8 mouse cellular contexts compared by ENCODE assay signal in genomic region chr1:132389886-132390585, GRCm38 (mm10). TPM values are rescaled to one million over a fixed set of nuclear protein-coding genes. Genes with fewer than 3 reads are reported as not detected.
DNase-seq lines count a peak whose midpoint lies in the region; ATAC-seq and TF ChIP-seq lines count a peak whose summit lies in the region.

No protein-coding gene starts in this region.

- no peak for TF ChIP-seq CTCF in small intestine, adult 2 months (IDR thresholded peaks at IDR 0.05; ENCODE audit: extremely low read depth, insufficient read length, insufficient replicate concordance, low read depth, low read length)

- peak overlapping the region; percentile 73 for H3K4me2 ChIP-seq in forebrain, embryonic 14.5 days (ENCODE audit: low read length)
- peak overlapping the region; percentile 90 for H3K4me2 ChIP-seq in hindbrain, embryonic 11.5 days (replicated peaks; ENCODE audit: low read depth, low read length)

- H3K36me3 ChIP-seq in forebrain, embryonic 14.5 days (ENCODE audit: control insufficient read depth, insufficient read depth, low read length), result no peaks in the 10 kb centered on the region; the same call in 1 of the 2 replicates
- H3K36me3 ChIP-seq in hindbrain, embryonic 11.5 days (ENCODE audit: control insufficient read depth, insufficient read depth, low read length), result no peaks in the 10 kb centered on the region
- H3K36me3 ChIP-seq in small intestine, adult 2 months (ENCODE audit: control insufficient read depth, insufficient read depth, low read length), result no peaks in the 10 kb centered on the region

- peak overlapping the region; percentile 95 for H3K9ac ChIP-seq in forebrain, embryonic 14.5 days (ENCODE audit: low read length)
- peak overlapping the region; percentile 94 for H3K9ac ChIP-seq in hindbrain, embryonic 11.5 days (ENCODE audit: low read depth, low read length)

- peak overlapping the region; percentile 77 for H3K4me3 ChIP-seq in forebrain, embryonic 14.5 days (ENCODE audit: low read depth, low read length)
- peak overlapping the region; percentile 79 for H3K4me3 ChIP-seq in hindbrain, embryonic 11.5 days (ENCODE audit: low read depth, low read length)
- H3K4me3 ChIP-seq in small intestine, adult 2 months (ENCODE audit: low read depth, low read length), result peak overlapping the region; percentile 28

- H3K4me1 ChIP-seq in forebrain, embryonic 14.5 days (ENCODE audit: control insufficient read depth, insufficient read depth, low read length), result peaks cover 29% of the 10 kb centered on the region
- peaks cover 22% of the 10 kb centered on the region for H3K4me1 ChIP-seq in hindbrain, embryonic 11.5 days (replicated peaks; ENCODE audit: control insufficient read depth, insufficient read depth, low read length)
- H3K4me1 ChIP-seq in small intestine, adult 2 months (ENCODE audit: control insufficient read depth, insufficient read depth, insufficient read length, low read length), result no peaks in the 10 kb centered on the region

- H3K9me3 ChIP-seq in forebrain, embryonic 14.5 days (replicated peaks; ENCODE audit: control insufficient read depth, low read length), result no peaks in the 10 kb centered on the region
- no peaks in the 10 kb centered on the region for H3K9me3 ChIP-seq in hindbrain, embryonic 11.5 days (ENCODE audit: control insufficient read depth, low read length)

- TF ChIP-seq POLR2A in small intestine, adult 2 months (IDR thresholded peaks at IDR 0.05; ENCODE audit: low read depth, low read length), result no peak

- peak; percentile 62 for DNase-seq in MEL-GATA-1-ER (ENCODE audit: extremely low read depth, low read depth)
- peak; percentile 90 for DNase-seq in cerebellum, adult 11 months
- DNase-seq in forebrain, embryonic 14.5 days (ENCODE audit: low spot score), result peak; percentile 78
- DNase-seq in hindbrain, embryonic 11.5 days (ENCODE audit: low spot score), result peak; percentile 70
- DNase-seq in layer of hippocampus, postnatal 36 days, result peak; percentile 79 to 82
- DNase-seq in lung, postnatal 4 days, result peak; percentile 62 to 71
- no peak for DNase-seq in adrenal gland, postnatal 10 days

- 6% methylated on average over 15 of the region's 15 CpGs for WGBS in forebrain, embryonic 14.5 days
- WGBS in hindbrain, embryonic 11.5 days, result 13% methylated on average over 15 of the region's 15 CpGs
- 38% methylated on average over 15 of the region's 15 CpGs for WGBS in small intestine, adult 2 months

- H3K27me3 ChIP-seq in forebrain, embryonic 14.5 days (replicated peaks; ENCODE audit: control insufficient read depth, insufficient read depth, low read length), result no peaks in the 10 kb centered on the region
- no peaks in the 10 kb centered on the region for H3K27me3 ChIP-seq in hindbrain, embryonic 11.5 days (ENCODE audit: control insufficient read depth, insufficient read depth, low read length)
- H3K27me3 ChIP-seq in small intestine, adult 2 months (ENCODE audit: control insufficient read depth, insufficient read depth, low read length), result peaks cover 22% of the 10 kb centered on the region

- peak overlapping the region; percentile 2; the same call in 1 of the 2 replicates for H3K27ac ChIP-seq in forebrain, embryonic 14.5 days (ENCODE audit: low read depth, low read length)
- peak overlapping the region; percentile 90 for H3K27ac ChIP-seq in hindbrain, embryonic 11.5 days (ENCODE audit: low read depth, low read length)
- H3K27ac ChIP-seq in small intestine, adult 2 months (ENCODE audit: insufficient read depth, low read depth, low read length), result 0 out of 2 replicates have a peak overlapping the region, but pooled peaks have one; percentile 73

- ATAC-seq in forebrain, embryonic 14.5 days, result 0 out of 2 replicates have a peak, but pooled peaks have one; percentile 10
- no peak for ATAC-seq in hindbrain, embryonic 11.5 days (ENCODE audit: low FRiP score)

RNA-seq across cellular contexts. Expression of gene Tmcc2, which starts 1.0 kb away (rescaled TPM):
- 18.2 and 23.1 TPM in 2 replicates for polyA plus RNA-seq in forebrain, embryonic 14.5 days (2014; fragmentation: Nextera tagmentation; extraction: Ambion mirVana)
- 12.0 and 14.1 TPM in 2 replicates for polyA plus RNA-seq in hindbrain, embryonic 11.5 days (2014; fragmentation: Nextera tagmentation; extraction: Ambion mirVana)
- 100 to 1,000 TPM; 240 to 247 TPM for total RNA-seq in layer of hippocampus, postnatal 36 days (2021)
- 2.8 and 3.8 TPM in 2 replicates for polyA plus RNA-seq in small intestine, adult 2 months (2012; rRNA removed)
- 10 to 100 TPM; 15.2 to 30.9 TPM for total RNA-seq in adrenal gland, postnatal 10 days (2021)

RNA-seq across cellular contexts. Expression of gene Dstyk, which starts 27.3 kb away (rescaled TPM):
- polyA plus RNA-seq in forebrain, embryonic 14.5 days (2014; fragmentation: Nextera tagmentation; extraction: Ambion mirVana), result 7.7 and 8.9 TPM in 2 replicates
- polyA plus RNA-seq in hindbrain, embryonic 11.5 days (2014; fragmentation: Nextera tagmentation; extraction: Ambion mirVana), result 11.5 and 12.3 TPM in 2 replicates
- total RNA-seq in layer of hippocampus, postnatal 36 days (2021), result 10 to 100 TPM; 53.1 to 54.0 TPM
- 1.9 and 2.5 TPM in 2 replicates for polyA plus RNA-seq in small intestine, adult 2 months (2012; rRNA removed)
- 10 to 100 TPM; 18.6 to 25.2 TPM for total RNA-seq in adrenal gland, postnatal 10 days (2021)

Comparison
In these comparisons a context has a peak if more than half of its experiments do, and no peak if none do; other contexts are left out.
1. H3K27ac ChIP-seq: peak in every context shown above with its lines; median percentile 90 in hindbrain, embryonic 11.5 days; 73 in small intestine, adult 2 months; 2 in forebrain, embryonic 14.5 days.
2. H3K4me3 ChIP-seq: peak in every context shown above with its lines; median percentile 79 in hindbrain, embryonic 11.5 days; 77 in forebrain, embryonic 14.5 days; 28 in small intestine, adult 2 months.